Mouse (Mus musculus) small intestine, adult 2 months (tissue): Measurements from ENCODE around the gene Snrnp40. TPM values are rescaled to one million over a fixed set of nuclear protein-coding genes. Genes with fewer than 3 reads are reported as not detected.

ENCODE experiments used
- H3K27ac ChIP-seq: fragments of 200-500 bp; 2 replicates; pipeline ENCODE4 v1.5.1; 2012; ENCODE audit warnings: low read depth, low read length, control low read depth, inconsistent platforms; ENCODE audit not compliant: insufficient read depth
- H3K27me3 ChIP-seq: fragments of 200-500 bp; 2 replicates; pipeline ENCODE4 v1.6.1; 2012; ENCODE audit warnings: mild to moderate bottlenecking, moderate library complexity, low read length, inconsistent platforms; ENCODE audit not compliant: control insufficient read depth, insufficient read depth
- H3K36me3 ChIP-seq: fragments of 200-500 bp; 2 replicates; pipeline ENCODE4 v1.6.1; 2012; ENCODE audit warnings: mild to moderate bottlenecking, low read length, control low read depth, inconsistent platforms; ENCODE audit not compliant: control insufficient read depth, insufficient read depth
- H3K4me1 ChIP-seq: fragments of 200-500 bp; 2 replicates; pipeline ENCODE4 v1.6.1; 2012; ENCODE audit warnings: low read length, inconsistent platforms, mixed read lengths; ENCODE audit not compliant: control insufficient read depth, insufficient read depth, insufficient read length
- H3K4me3 ChIP-seq: fragments of 200-500 bp; 2 replicates; pipeline ENCODE4 v1.5.1; 2012; ENCODE audit warnings: low read depth, mild to moderate bottlenecking, control low read depth, inconsistent platforms, low read length, moderate library complexity
- CTCF ChIP-seq: fragments of 200-500 bp; IDR thresholded peaks from 2 replicates; pipeline ENCODE4 v1.5.1; 2012; ENCODE audit warnings: low read depth, mild to moderate bottlenecking, control low read depth, inconsistent platforms, low read length, moderate library complexity, mixed read lengths; ENCODE audit not compliant: insufficient replicate concordance, insufficient read length; ENCODE audit errors: extremely low read depth
- POLR2A ChIP-seq: fragments of 200-500 bp; IDR thresholded peaks from 2 replicates; pipeline ENCODE4 v1.6.1; 2012; ENCODE audit warnings: low read depth, mild to moderate bottlenecking, control low read depth, inconsistent platforms, low read length, moderate library complexity
- WGBS: fragments of 180-500 bp; shearing (Covaris S2); methylation state at CpG from one replicate; pipeline ENCODE4 v1.1.7; 2018; 5-methylcytosine and 5-hydroxymethylcytosine counted together
- polyA plus RNA-seq: library from polyadenylated mRNA; depleted of rRNA; stranded (reverse); fragments of >200 nt; gene quantifications from 2 replicates; pipeline ENCODE4 v1.2.3, GENCODE M21; 2012

Gene Snrnp40
- polyA plus RNA-seq, 1 experiment, result 21.1 TPM

DNA sequence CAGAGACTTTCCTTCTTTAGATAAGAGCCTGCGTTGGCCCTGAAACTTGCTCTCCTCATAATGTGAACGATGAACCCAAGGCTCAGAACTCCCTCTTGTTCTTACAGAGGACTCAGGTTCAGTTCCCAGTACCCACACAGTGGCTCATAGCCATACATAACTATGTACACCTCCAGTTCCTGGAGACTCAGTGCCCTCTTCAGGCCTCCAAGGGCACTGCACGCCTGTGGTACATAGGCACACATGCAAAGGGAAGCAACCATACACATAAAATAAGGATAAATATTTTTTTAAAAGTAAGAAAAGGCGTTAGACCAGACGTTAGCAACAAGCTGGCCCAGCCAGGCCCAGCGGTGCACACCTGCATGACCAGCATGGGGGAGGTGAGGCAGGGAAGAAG lies 10.3 kb upstream of the Snrnp40 start:
- 97% methylated on average over 6 of the region's 6 CpGs for WGBS
- Histone ChIP-seq H3K27ac (no peak overlapping the region), H3K36me3 (peaks cover 20% of the 10 kb centered on the region; the same call in 1 of the 2 replicates), H3K27me3 (no peaks in the 10 kb centered on the region), H3K4me1 (peaks cover 3% of the 10 kb centered on the region; the same call in 1 of the 2 replicates), H3K4me3 (no peak overlapping the region)
- no peak for TF ChIP-seq POLR2A
- TF ChIP-seq CTCF, result peak; percentile 18; the same call in 1 of the 2 replicates

DNA sequence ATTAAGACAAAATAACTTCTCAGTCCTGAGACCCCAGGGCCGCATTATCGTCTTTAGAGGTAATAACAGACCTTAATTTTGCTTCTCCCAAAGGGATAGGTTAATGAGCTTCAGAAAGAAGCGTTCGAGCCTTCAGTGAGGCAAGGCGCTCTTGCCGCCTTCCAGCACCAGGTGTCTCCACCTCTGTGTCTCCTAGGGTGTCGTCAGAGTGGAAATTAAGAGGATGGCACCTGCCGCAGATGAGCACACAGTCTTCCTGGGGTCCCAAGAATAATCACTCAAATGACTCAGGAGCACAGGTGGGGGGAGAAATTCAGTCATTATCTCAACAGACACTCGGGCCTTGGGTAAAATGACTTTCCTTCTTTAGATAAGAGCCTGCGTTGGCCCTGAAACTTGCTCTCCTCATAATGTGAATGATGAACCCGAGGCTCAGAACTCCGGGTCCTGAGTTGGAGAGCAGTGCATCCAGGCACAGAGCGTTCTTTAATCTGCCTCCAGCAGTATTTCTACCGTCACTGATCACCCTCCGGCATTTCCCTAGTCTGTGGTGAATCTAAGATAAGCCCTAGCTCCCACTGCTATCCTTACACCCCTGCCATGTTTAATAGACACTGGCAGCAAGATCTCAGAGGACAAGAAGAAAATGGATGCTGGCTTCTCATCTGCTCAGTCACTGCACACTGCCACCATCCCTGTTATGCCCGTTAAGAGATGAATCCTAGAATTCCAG lies 9.1 kb upstream of the Snrnp40 start:
- WGBS, result 86% methylated on average over 16 of the region's 16 CpGs
- no peak overlapping the region for H3K4me3 ChIP-seq
- no peak overlapping the region for H3K27ac ChIP-seq
- no peaks in the 10 kb centered on the region for H3K27me3 ChIP-seq
- H3K4me1 ChIP-seq, result peaks cover 3% of the 10 kb centered on the region; the same call in 1 of the 2 replicates
- TF ChIP-seq POLR2A, result no peak
- no peak for TF ChIP-seq CTCF
- peaks cover 20% of the 10 kb centered on the region; the same call in 1 of the 2 replicates for H3K36me3 ChIP-seq

DNA sequence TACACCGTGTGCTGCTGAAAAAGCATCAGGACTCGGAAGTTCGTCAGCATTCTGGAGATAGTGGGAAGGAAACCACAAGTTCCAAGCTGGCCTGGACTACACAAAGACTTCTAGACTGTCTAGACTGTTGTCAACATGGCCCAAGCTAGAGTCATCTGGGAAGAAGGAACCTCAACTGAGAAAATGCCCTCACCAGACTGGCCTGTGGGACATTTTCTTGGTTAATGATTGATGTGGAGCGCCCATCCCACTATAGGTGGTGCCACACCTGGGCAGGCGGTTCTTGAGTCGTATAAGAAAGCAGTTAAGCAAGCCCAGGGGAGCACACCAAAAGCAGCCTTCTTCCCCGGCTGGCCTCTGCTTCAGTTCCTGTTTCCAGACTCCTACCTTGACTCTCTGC lies 7.3 kb upstream of the Snrnp40 start:
- TF ChIP-seq POLR2A (no peak), CTCF (no peak)
- Histone ChIP-seq H3K4me1 (peaks cover 3% of the 10 kb centered on the region; the same call in 1 of the 2 replicates), H3K27me3 (no peaks in the 10 kb centered on the region), H3K27ac (0 out of 2 replicates have a peak overlapping the region, but pooled peaks have one; percentile 6), H3K4me3 (no peak overlapping the region), H3K36me3 (peaks cover 20% of the 10 kb centered on the region; the same call in 1 of the 2 replicates)
- 27% methylated on average over 7 of the region's 7 CpGs for WGBS

DNA sequence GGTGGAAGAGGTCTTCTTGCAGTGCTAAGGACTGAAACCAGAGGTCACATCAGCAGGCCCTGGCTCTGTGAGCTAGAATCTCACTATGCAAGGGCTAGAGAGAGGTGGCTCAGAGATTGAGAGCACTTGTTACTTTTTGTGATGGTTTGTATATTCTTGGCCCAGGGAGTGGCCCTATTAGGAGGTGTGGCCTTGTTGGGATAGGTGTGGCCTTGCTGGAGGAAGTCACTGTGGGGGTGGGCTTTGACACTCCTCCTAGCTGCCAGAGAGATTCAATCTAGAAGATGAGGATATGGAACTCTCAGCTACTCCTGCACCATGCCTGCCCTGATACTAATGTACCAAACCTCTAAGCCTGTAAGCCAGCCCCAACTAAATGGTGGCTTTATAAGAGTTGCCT lies 2.0 kb upstream of the Snrnp40 start:
- H3K4me3 ChIP-seq, result no peak overlapping the region
- H3K27ac ChIP-seq, result no peak overlapping the region
- H3K27me3 ChIP-seq, result no peaks in the 10 kb centered on the region
- H3K36me3 ChIP-seq, result peaks cover 3% of the 10 kb centered on the region
- H3K4me1 ChIP-seq, result peaks cover 3% of the 10 kb centered on the region; the same call in 1 of the 2 replicates
- no peak for TF ChIP-seq POLR2A
- TF ChIP-seq CTCF, result no peak

DNA sequence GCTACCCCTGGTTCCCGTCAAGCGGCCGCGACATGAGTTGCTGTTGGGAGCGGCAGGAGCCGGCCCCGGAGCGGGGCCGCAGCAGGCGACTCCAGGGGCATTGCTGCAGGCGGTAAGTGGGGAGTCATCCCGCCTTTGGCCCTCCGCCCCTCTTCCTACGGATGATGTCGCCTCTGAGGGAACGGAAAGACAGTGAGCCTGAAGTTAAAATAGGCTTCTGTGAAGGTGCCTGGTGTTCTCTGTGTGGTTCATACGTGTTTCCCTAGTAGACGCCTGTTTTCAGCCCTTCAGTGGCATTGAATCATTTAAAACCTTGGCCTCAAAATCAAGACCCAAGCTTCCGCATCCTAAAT lies 282 bp downstream of the Snrnp40 start:
- Histone ChIP-seq H3K4me1 (peaks cover 3% of the 10 kb centered on the region; the same call in 1 of the 2 replicates), H3K36me3 (peaks cover 15% of the 10 kb centered on the region), H3K4me3 (peak overlapping the region; percentile 87), H3K27me3 (no peaks in the 10 kb centered on the region), H3K27ac (0 out of 2 replicates have a peak overlapping the region, but pooled peaks have one; percentile 7)
- no peak for TF ChIP-seq CTCF
- no peak for TF ChIP-seq POLR2A
- 2% methylated on average over 19 of the region's 19 CpGs for WGBS

DNA sequence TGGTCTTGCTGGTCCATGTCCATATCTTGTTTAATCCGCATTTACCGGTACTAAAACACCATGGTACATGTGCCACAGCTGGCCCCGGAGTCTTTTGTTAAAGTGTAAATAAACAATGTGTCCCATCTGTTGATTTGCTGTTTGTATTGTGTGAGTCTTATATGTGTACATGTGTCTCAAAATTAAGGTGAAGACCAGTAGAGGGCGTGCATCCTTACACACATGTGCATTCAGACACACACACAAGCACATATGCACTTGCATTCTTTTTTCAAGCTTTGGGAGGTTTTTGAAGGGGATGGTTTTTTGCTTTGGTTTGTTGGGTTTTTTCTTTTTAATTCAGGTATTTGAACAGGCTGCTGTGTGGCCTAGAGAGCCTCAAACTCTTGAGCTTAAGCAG lies 16.7 kb downstream of the Snrnp40 start:
- Histone ChIP-seq H3K36me3 (peaks cover 46% of the 10 kb centered on the region), H3K27me3 (no peaks in the 10 kb centered on the region), H3K4me1 (no peaks in the 10 kb centered on the region), H3K4me3 (no peak overlapping the region), H3K27ac (no peak overlapping the region)
- TF ChIP-seq POLR2A (no peak), CTCF (no peak)
- WGBS, result 84% methylated on average over 4 of the region's 4 CpGs

DNA sequence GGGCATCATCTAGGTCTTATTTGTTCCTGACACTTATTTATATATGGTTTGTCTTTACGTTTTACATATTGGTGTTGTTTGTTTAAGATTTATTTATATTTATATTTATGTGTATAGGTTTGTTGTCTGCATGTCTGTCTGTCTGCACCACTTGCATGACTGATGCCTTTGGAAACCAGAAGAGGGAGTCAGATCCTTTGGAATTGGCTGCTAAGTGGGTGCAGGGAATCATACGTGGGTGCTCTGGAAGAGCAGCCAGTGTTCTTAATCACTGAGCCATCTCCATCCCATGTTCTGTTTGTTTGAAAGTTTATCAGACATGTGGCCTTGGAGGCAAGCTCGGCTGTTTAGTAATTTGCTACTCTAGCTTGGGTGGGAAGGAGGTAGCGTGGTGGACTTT lies 17.6 kb downstream of the Snrnp40 start:
- H3K36me3 ChIP-seq, result peaks cover 47% of the 10 kb centered on the region
- TF ChIP-seq POLR2A, result no peak
- no peak for TF ChIP-seq CTCF
- no peak overlapping the region for H3K27ac ChIP-seq
- H3K27me3 ChIP-seq, result no peaks in the 10 kb centered on the region
- no peaks in the 10 kb centered on the region for H3K4me1 ChIP-seq
- 59% methylated on average over 4 of the region's 4 CpGs for WGBS
- no peak overlapping the region for H3K4me3 ChIP-seq
